Mouse (Mus musculus) heart, postnatal 0 days (tissue): ENCODE results near the gene Hmgcl. TPM values are rescaled to one million over a fixed set of nuclear protein-coding genes. Genes with fewer than 3 reads are reported as not detected.

Experiments
- ATAC-seq: fragments of 200-750 bp; cut with Nextera tagmentation; 2 replicates; pipeline ENCODE4 v1.8.0; 2017; ENCODE audit warnings: low read depth, moderate number of reproducible peaks, moderate library complexity; ENCODE audit not compliant: insufficient read depth
- DNase-seq: peaks from one replicate; pipeline ENCODE4 v3.0.0-alpha.2; 2016; ENCODE audit warnings: low spot score
- H3K27ac ChIP-seq: fragments of 300-500 bp; sonication (generic); 2 replicates; pipeline ENCODE4 v1.5.1; 2014; ENCODE audit warnings: low read depth, mild to moderate bottlenecking
- H3K27me3 ChIP-seq: fragments of 300-500 bp; sonication (generic); 2 replicates; pipeline ENCODE4 v1.6.1; 2014; ENCODE audit warnings: low read length, mixed read lengths; ENCODE audit not compliant: control insufficient read depth, insufficient read depth
- H3K36me3 ChIP-seq: fragments of 300-500 bp; sonication (generic); replicated peaks from 2 replicates; pipeline ENCODE4 v1.6.1; 2014; ENCODE audit warnings: low read length, mixed read lengths; ENCODE audit not compliant: control insufficient read depth, insufficient read depth
- H3K4me1 ChIP-seq: fragments of 300-500 bp; sonication (generic); 2 replicates; pipeline ENCODE4 v1.6.1; 2014; ENCODE audit warnings: antibody characterized with exemption; ENCODE audit not compliant: control insufficient read depth, insufficient read depth
- H3K4me2 ChIP-seq: fragments of 300-500 bp; sonication (generic); 2 replicates; pipeline ENCODE4 v1.6.1; 2014; ENCODE audit warnings: low read depth, mild to moderate bottlenecking, low read length, moderate library complexity
- H3K4me3 ChIP-seq: fragments of 300-500 bp; sonication (generic); 2 replicates; pipeline ENCODE4 v1.5.1; 2014; ENCODE audit warnings: low read depth, low read length
- H3K9ac ChIP-seq: fragments of 300-500 bp; sonication (generic); replicated peaks from 2 replicates; pipeline ENCODE4 v1.6.1; 2014; ENCODE audit warnings: low read depth, low read length, mixed read lengths
- H3K9me3 ChIP-seq: fragments of 300-500 bp; sonication (generic); replicated peaks from 2 replicates; pipeline ENCODE4 v1.6.1; 2016; ENCODE audit warnings: low read length; ENCODE audit not compliant: control insufficient read depth
- CTCF ChIP-seq: IDR thresholded peaks from 2 replicates; pipeline ENCODE4 v1.5.1; 2016; ENCODE audit warnings: antibody characterized with exemption, control low read depth, low read depth
- EP300 ChIP-seq: IDR thresholded peaks from 2 replicates; pipeline ENCODE4 v1.6.1; 2016; ENCODE audit warnings: antibody characterized with exemption, low read depth
- WGBS: fragments of 180-500 bp; shearing (Covaris S2); extraction: QIAGEN DNeasy Blood & Tissue Kit; methylation state at CpG from one replicate; pipeline ENCODE4 v1.1.7; 2014; 5-methylcytosine and 5-hydroxymethylcytosine counted together
- polyA plus RNA-seq: library from polyadenylated mRNA; unstranded; fragments of >200 nt; fragmentation: Nextera tagmentation; extraction: Ambion mirVana; gene quantifications from 2 replicates; pipeline ENCODE4 v1.2.1, GENCODE M21; 2015
- total RNA-seq: library from RNA; depleted of rRNA; stranded (reverse); fragments of >200 nt; gene quantifications from 2 replicates; pipeline ENCODE4 v1.2.3, GENCODE M21; 2014; ENCODE audit warnings: low replicate concordance

The Hmgcl gene
- total and polyA plus RNA-seq, 2 experiments from 2014 or later: 48.8 to 101 TPM

GRCm38 (mm10) chr4:135904810-135905209, 41.4 kb upstream of the Hmgcl start:
- H3K9ac ChIP-seq: no peak overlapping the region
- H3K9me3 ChIP-seq: no peaks in the 10 kb centered on the region
- ATAC-seq (no peak), DNase-seq (no peak)
- WGBS: 67% methylated on average over 1 of the region's 1 CpGs
- TF ChIP-seq CTCF: no peak
- no peak for TF ChIP-seq EP300
- no peak overlapping the region for H3K27ac ChIP-seq
- H3K27me3 ChIP-seq: no peaks in the 10 kb centered on the region
- H3K4me3 ChIP-seq: no peak overlapping the region
- no peaks in the 10 kb centered on the region for H3K4me1 ChIP-seq
- no peak overlapping the region for H3K4me2 ChIP-seq
- H3K36me3 ChIP-seq: no peaks in the 10 kb centered on the region

- WGBS: 72% methylated on average over 3 of the region's 3 CpGs
- Histone ChIP-seq H3K4me2 (no peak overlapping the region), H3K27ac (no peak overlapping the region), H3K36me3 (no peaks in the 10 kb centered on the region), H3K4me1 (no peaks in the 10 kb centered on the region), H3K27me3 (no peaks in the 10 kb centered on the region), H3K4me3 (no peak overlapping the region), H3K9ac (no peak overlapping the region), H3K9me3 (no peaks in the 10 kb centered on the region)
- TF ChIP-seq EP300: no peak
- TF ChIP-seq CTCF: no peak
- ATAC-seq (no peak), DNase-seq (no peak)
Measured at GRCm38 (mm10) chr4:135906633-135907032, 39.6 kb upstream of the Hmgcl start.

- no peak overlapping the region for H3K9ac ChIP-seq
- no peak overlapping the region for H3K27ac ChIP-seq
- no peaks in the 10 kb centered on the region for H3K9me3 ChIP-seq
- ATAC-seq (no peak), DNase-seq (no peak)
- 14% methylated on average over 13 of the region's 13 CpGs for WGBS
- no peak overlapping the region for H3K4me2 ChIP-seq
- no peaks in the 10 kb centered on the region for H3K27me3 ChIP-seq
- H3K4me3 ChIP-seq: no peak overlapping the region
- no peaks in the 10 kb centered on the region for H3K4me1 ChIP-seq
- no peaks in the 10 kb centered on the region for H3K36me3 ChIP-seq
- TF ChIP-seq EP300 (no peak), CTCF (no peak)
Measured at GRCm38 (mm10) chr4:135909326-135910066, 36.8 kb upstream of the Hmgcl start.

GRCm38 (mm10) chr4:135911531-135911930, 34.7 kb upstream of the Hmgcl start:
- no peak overlapping the region for H3K9ac ChIP-seq
- TF ChIP-seq EP300: no peak
- no peak for TF ChIP-seq CTCF
- no peaks in the 10 kb centered on the region for H3K9me3 ChIP-seq
- H3K36me3 ChIP-seq: no peaks in the 10 kb centered on the region
- DNase-seq (no peak), ATAC-seq (peak; percentile 58)
- H3K4me3 ChIP-seq: no peak overlapping the region
- H3K27me3 ChIP-seq: no peaks in the 10 kb centered on the region
- WGBS: 51% methylated on average over 7 of the region's 7 CpGs
- H3K4me2 ChIP-seq: no peak overlapping the region; the same call in 1 of the 2 replicates
- no peaks in the 10 kb centered on the region for H3K4me1 ChIP-seq
- peak overlapping the region; percentile 52; the same call in 1 of the 2 replicates for H3K27ac ChIP-seq

GRCm38 (mm10) chr4:135912164-135912563, 34.1 kb upstream of the Hmgcl start:
- Histone ChIP-seq H3K27me3 (no peaks in the 10 kb centered on the region), H3K27ac (peak overlapping the region; percentile 52; the same call in 1 of the 2 replicates), H3K4me1 (no peaks in the 10 kb centered on the region), H3K9me3 (no peaks in the 10 kb centered on the region), H3K9ac (no peak overlapping the region), H3K4me2 (no peak overlapping the region), H3K36me3 (no peaks in the 10 kb centered on the region), H3K4me3 (no peak overlapping the region)
- DNase-seq: no peak
- TF ChIP-seq EP300 (no peak), CTCF (no peak)
- ATAC-seq: no peak
- 48% methylated on average over 3 of the region's 3 CpGs for WGBS

- no peaks in the 10 kb centered on the region for H3K27me3 ChIP-seq
- H3K36me3 ChIP-seq: no peaks in the 10 kb centered on the region
- H3K4me1 ChIP-seq: no peaks in the 10 kb centered on the region
- TF ChIP-seq EP300: no peak
- no peak for TF ChIP-seq CTCF
- no peak overlapping the region for H3K4me2 ChIP-seq
- WGBS: 57% methylated on average over 3 of the region's 3 CpGs
- ATAC-seq: no peak
- H3K4me3 ChIP-seq: no peak overlapping the region
- no peak for DNase-seq
- H3K9me3 ChIP-seq: no peaks in the 10 kb centered on the region
- no peak overlapping the region for H3K27ac ChIP-seq
- H3K9ac ChIP-seq: no peak overlapping the region
Measured at GRCm38 (mm10) chr4:135912835-135913234, 33.4 kb upstream of the Hmgcl start.
